23 mouse cellular contexts compared by ENCODE assay signal in genomic region chr4:12452086-12452485, GRCm38 (mm10).
DNase-seq lines count a peak whose midpoint lies in the region; ATAC-seq lines count a peak whose summit lies in the region.
"Had no signal": no experiment of that assay in that cellular context is flagged by ENCODE, and none has a peak within 500 bp of the region (broad histone marks: within the 10 kb centered on the region; RNA-seq: fewer than 3 reads in every experiment).

No protein-coding gene starts in this region.

- DNase-seq in frontal cortex, postnatal 25 days (ENCODE audit: low spot score in 2 of 2) = no peak
- DNase-seq in layer of hippocampus, adult 11-12 months (ENCODE audit: low spot score) = peak; percentile 53
- DNase-seq in layer of hippocampus, postnatal 25 days (ENCODE audit: extremely low spot score in 1 of 2, low spot score in 1 of 2) = no peak
- peak; percentile 25 for DNase-seq in right cerebral cortex, adult 18-20 months
- DNase-seq in right cerebral cortex, postnatal 25 days = no peak
- no peak for DNase-seq in thymus, postnatal 4 days
- DNase-seq: adrenal gland, postnatal 10 days; adrenal gland, postnatal 36 days; B cell, adult 2 months; cerebellum, adult 11 months; cerebellum, adult 2 months; cerebellum, adult 9-11 months; cerebellum, postnatal 25 days; gastrocnemius, adult 2 months; gastrocnemius, postnatal 14 days; heart, adult 18-20 months; heart, postnatal 14 days; heart, postnatal 4 days had no signal

- ATAC-seq in frontal cortex, adult (ENCODE audit: low TSS enrichment) = peak; percentile 92
- ATAC-seq: forebrain, embryonic 14.5 days; hindbrain, postnatal 0 days; inflammation-experienced regulatory T-cells, adult 6 months; Patski had no signal

Comparison
In these comparisons a context has a peak if more than half of its experiments do, and no peak if none do; other contexts are left out.
1. DNase-seq: peak in layer of hippocampus, adult 11-12 months (single experiment) and right cerebral cortex, adult 18-20 months (single experiment); none in frontal cortex, postnatal 25 days (0 of 2), layer of hippocampus, postnatal 25 days (0 of 2), right cerebral cortex, postnatal 25 days (single experiment) and thymus, postnatal 4 days (single experiment).